Mouse (Mus musculus) cerebellum, adult 2 months (tissue): ENCODE data around the gene Tmx4. TPM values are rescaled to one million over a fixed set of nuclear protein-coding genes. Genes with fewer than 3 reads are reported as not detected.
A peak's percentile ranks its signal among the peaks of the same experiment; 100 is the strongest.

Experiments
- DNase-seq, 2 experiments: peaks; one replicate each; pipeline ENCODE4 v3.0.0; 2021
- H3K27ac ChIP-seq: fragments of 200-500 bp; 2 replicates; pipeline ENCODE4 v1.5.1; 2012; ENCODE audit warnings: low read length, control low read depth, inconsistent platforms; ENCODE audit not compliant: insufficient read depth
- H3K27me3 ChIP-seq: fragments of 200-500 bp; 2 replicates; pipeline ENCODE4 v1.6.1; 2012; ENCODE audit warnings: inconsistent platforms, mild to moderate bottlenecking, low read length, moderate library complexity; ENCODE audit not compliant: control insufficient read depth, insufficient read depth
- H3K4me1 ChIP-seq: fragments of 200-500 bp; 2 replicates; pipeline ENCODE4 v1.6.1; 2011; ENCODE audit warnings: low read length; ENCODE audit not compliant: control insufficient read depth, insufficient read depth
- H3K4me3 ChIP-seq: fragments of 200-500 bp; replicated peaks from 2 replicates; pipeline ENCODE3; 2011; ENCODE audit warnings: mild to moderate bottlenecking, low read depth, low read length, control low read depth; ENCODE audit not compliant: insufficient read depth
- CTCF ChIP-seq: fragments of 200-500 bp; IDR thresholded peaks from 2 replicates; pipeline ENCODE4 v1.5.1; 2011; ENCODE audit warnings: low read depth, mild to moderate bottlenecking, control low read depth, low read length, moderate library complexity, borderline replicate concordance; ENCODE audit not compliant: insufficient read depth
- POLR2A ChIP-seq: fragments of 200-500 bp; IDR thresholded peaks from 2 replicates; pipeline ENCODE4 v1.6.1; 2011; ENCODE audit warnings: low read length, control low read depth, borderline replicate concordance; ENCODE audit not compliant: insufficient read depth
- WGBS: fragments of 180-500 bp; shearing (Covaris S2); methylation state at CpG from one replicate; pipeline ENCODE4 v1.1.7; 2018; 5-methylcytosine and 5-hydroxymethylcytosine counted together
- polyA plus RNA-seq: library from polyadenylated mRNA; depleted of rRNA; stranded (reverse); fragments of >200 nt; gene quantifications from 2 replicates; pipeline ENCODE4 v1.2.3, GENCODE M21; 2012; rRNA removed

Tmx4 gene
- polyA plus RNA-seq = 66.8 and 72.3 TPM in 2 replicates

GRCm38 (mm10) chr2:134643514-134644300 lies at the start of gene Tmx4:
Tmx4 (minus strand) TSS chr2:134644145.
- under 1% methylated on average over 57 of the region's 57 CpGs for WGBS
- DNase-seq = peak; percentile 99
- H3K4me3 ChIP-seq = peak within 1 kb of the TSS; percentile 70
- peaks cover 3% of the 10 kb centered on the region; the same call in 1 of the 2 replicates for H3K4me1 ChIP-seq
- TF ChIP-seq POLR2A = peak; percentile 63
- no peak for TF ChIP-seq CTCF
- H3K27me3 ChIP-seq = no peaks in the 10 kb centered on the region
- peak within 1 kb of the TSS; percentile 92 for H3K27ac ChIP-seq

- H3K27ac ChIP-seq = no peak overlapping the region
- WGBS = 55% methylated on average over 1 of the region's 1 CpGs
- DNase-seq = no peak
- H3K4me3 ChIP-seq = no peak overlapping the region
- H3K4me1 ChIP-seq = no peaks in the 10 kb centered on the region
- TF ChIP-seq CTCF (no peak), POLR2A (no peak)
- no peaks in the 10 kb centered on the region for H3K27me3 ChIP-seq
Measured at GRCm38 (mm10) chr2:134692125-134692524, 48.2 kb upstream of the Tmx4 start.

GRCm38 (mm10) chr2:134691055-134691454 lies 47.1 kb upstream of the Tmx4 start:
- DNase-seq = no peak
- no peaks in the 10 kb centered on the region for H3K27me3 ChIP-seq
- no peaks in the 10 kb centered on the region for H3K4me1 ChIP-seq
- no peak for TF ChIP-seq CTCF
- H3K4me3 ChIP-seq = no peak overlapping the region
- WGBS = 87% methylated on average over 7 of the region's 7 CpGs
- H3K27ac ChIP-seq = no peak overlapping the region

- TF ChIP-seq POLR2A (no peak), CTCF (no peak)
- DNase-seq = no peak
- H3K4me3 ChIP-seq = no peak overlapping the region
- WGBS = 86% methylated on average over 3 of the region's 3 CpGs
- H3K4me1 ChIP-seq = no peaks in the 10 kb centered on the region
- no peak overlapping the region for H3K27ac ChIP-seq
- H3K27me3 ChIP-seq = no peaks in the 10 kb centered on the region
Measured at GRCm38 (mm10) chr2:134682326-134682725, 38.4 kb upstream of the Tmx4 start.

GRCm38 (mm10) chr2:134681271-134681961 lies 37.5 kb upstream of the Tmx4 start:
- WGBS = 19% methylated on average over 9 of the region's 9 CpGs
- H3K4me3 ChIP-seq = no peak overlapping the region

GRCm38 (mm10) chr2:134679567-134679966 lies 35.6 kb upstream of the Tmx4 start:
- no peak overlapping the region for H3K27ac ChIP-seq
- WGBS = 55% methylated on average over 3 of the region's 3 CpGs
- no peak for TF ChIP-seq CTCF
- TF ChIP-seq POLR2A = no peak
- no peak for DNase-seq
- no peaks in the 10 kb centered on the region for H3K27me3 ChIP-seq
- H3K4me1 ChIP-seq = no peaks in the 10 kb centered on the region
- no peak overlapping the region for H3K4me3 ChIP-seq

More at GRCm38 (mm10) chr2:134681271-134681961, 37.5 kb upstream of the Tmx4 start:
- H3K27ac ChIP-seq = no peak overlapping the region
- no peaks in the 10 kb centered on the region for H3K4me1 ChIP-seq
- peak; percentile 19 to 46 for DNase-seq
- TF ChIP-seq POLR2A (no peak), CTCF (peak; percentile 58; the same call in 1 of the 2 replicates)
- no peaks in the 10 kb centered on the region for H3K27me3 ChIP-seq

GRCm38 (mm10) chr2:134675465-134675864 lies 31.5 kb upstream of the Tmx4 start:
- no peak overlapping the region for H3K4me3 ChIP-seq
- DNase-seq = no peak
- no peaks in the 10 kb centered on the region for H3K4me1 ChIP-seq
- WGBS = 91% methylated on average over 1 of the region's 1 CpGs
- no peak overlapping the region for H3K27ac ChIP-seq
- no peaks in the 10 kb centered on the region for H3K27me3 ChIP-seq
- no peak for TF ChIP-seq CTCF
- TF ChIP-seq POLR2A = no peak

- 82% methylated on average over 5 of the region's 5 CpGs for WGBS
- no peak for TF ChIP-seq POLR2A
- peak; percentile 44 for TF ChIP-seq CTCF
- no peaks in the 10 kb centered on the region for H3K27me3 ChIP-seq
- peak in 1 of 2 experiments; percentile 19 for DNase-seq
- no peak overlapping the region for H3K4me3 ChIP-seq
- no peak overlapping the region for H3K27ac ChIP-seq
- H3K4me1 ChIP-seq = no peaks in the 10 kb centered on the region
Measured at GRCm38 (mm10) chr2:134673604-134674003, 29.7 kb upstream of the Tmx4 start.
